Mouse (Mus musculus) adrenal gland, adult 18-20 months (tissue): ENCODE measurements at regions not wholly inside any gene's neighbourhood (a gene's known extent, or its start where the extent isn't known, plus 50 kb on each side); places are given as distances from the start of the nearest gene placed in this dataset.

ENCODE experiments used
- DNase-seq, 2 experiments: peaks; one replicate each; pipeline ENCODE4 v3.0.0; 2021 to 2022; ENCODE audit warnings: low spot score in 2 of 2

GRCm38 (mm10) chr1:76866304-76866968 is 648.5 kb downstream of the Epha4 start:
- DNase-seq: no peak

GRCm38 (mm10) chr1:76873207-76873606 is 641.7 kb downstream of the Epha4 start:
- no peak for DNase-seq

GRCm38 (mm10) chr1:76880111-76880782 is 634.6 kb downstream of the Epha4 start:
- no peak for DNase-seq

GRCm38 (mm10) chr1:76880783-76881145 is 634.1 kb downstream of the Epha4 start:
- no peak for DNase-seq

GRCm38 (mm10) chr1:76896152-76896864 is 618.6 kb downstream of the Epha4 start:
- DNase-seq: no peak

GRCm38 (mm10) chr1:76897431-76897830 is 617.5 kb downstream of the Epha4 start:
- DNase-seq: no peak

DNA sequence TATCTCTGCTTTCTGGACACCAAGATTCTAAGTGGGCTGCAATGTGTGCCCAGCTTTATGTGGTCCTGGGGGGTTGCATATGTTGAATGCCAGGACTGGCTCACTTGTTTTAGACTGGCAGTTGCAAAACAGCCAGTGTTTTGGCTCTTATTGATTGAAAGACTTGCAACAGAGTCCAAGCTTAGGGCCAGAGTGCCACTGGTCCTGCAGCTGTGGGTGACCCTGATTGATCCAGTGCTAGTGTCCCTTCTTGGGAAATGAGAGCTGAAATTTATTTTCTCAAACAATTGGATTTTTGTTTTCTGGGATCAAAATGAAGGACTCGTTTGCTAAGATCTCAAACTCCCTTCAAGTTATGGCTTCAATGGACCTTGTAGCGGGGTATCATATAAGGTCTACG is 603.4 kb downstream of the Epha4 start:
- DNase-seq: no peak

DNA sequence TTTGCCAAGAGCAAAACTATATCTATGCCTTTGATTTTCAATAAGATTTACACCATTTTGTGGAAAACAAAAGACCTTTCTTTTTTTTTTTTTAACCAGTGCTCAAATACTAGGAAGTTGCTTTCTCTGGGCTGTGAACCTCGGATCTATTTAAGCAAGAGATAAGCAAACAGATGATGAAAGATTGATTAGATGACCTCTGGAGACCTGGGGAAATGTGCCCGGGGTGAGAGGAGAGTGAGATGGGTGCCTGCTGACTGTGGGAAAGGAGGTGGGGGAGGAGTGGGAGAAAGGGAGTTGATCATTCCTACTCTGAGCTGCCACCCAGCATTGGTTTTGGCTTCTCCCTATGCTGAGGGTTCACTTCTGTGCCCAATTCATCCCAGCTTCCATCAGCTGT is 595.3 kb downstream of the Epha4 start:
- DNase-seq: no peak

DNA sequence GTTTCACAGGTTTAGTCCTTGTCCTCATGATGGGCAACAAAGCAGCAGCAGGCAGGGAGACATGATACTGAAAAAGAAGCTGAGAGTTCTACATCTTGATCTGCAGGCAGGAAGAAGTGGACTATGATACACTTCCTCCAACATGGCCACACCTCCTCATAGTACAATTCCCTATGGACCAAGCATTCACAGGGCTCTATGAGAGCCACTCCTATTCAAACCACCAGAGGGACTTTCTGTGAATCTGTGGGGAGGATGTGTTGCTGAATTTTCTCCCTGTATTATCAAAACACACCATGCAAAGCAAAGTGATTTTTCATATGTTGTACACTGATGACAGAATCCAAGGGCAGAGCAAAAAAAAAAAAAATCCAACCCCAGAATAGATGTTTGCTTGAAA is 594.3 kb downstream of the Epha4 start:
- no peak for DNase-seq

- no peak for DNase-seq
Observed at GRCm38 (mm10) chr1:76927041-76927440, 587.8 kb downstream of the Epha4 start.

DNA sequence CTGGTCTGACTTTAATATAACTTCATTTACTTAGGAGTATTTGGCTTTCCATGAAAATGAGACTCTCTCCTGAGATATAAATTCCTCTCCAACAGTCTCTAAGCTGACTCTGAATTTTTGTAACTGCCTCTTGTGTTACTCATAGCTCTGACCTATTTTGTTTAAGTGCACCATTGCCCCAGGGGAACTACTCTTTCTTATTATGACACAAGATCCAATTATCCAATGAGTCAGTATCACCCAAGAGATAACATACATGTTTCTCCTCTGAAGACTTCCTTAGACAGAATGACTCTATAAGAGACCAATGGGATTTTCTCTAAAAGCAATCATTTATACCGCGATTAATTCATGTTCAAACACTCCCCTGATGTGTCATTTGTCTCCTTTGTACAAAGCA is 586.9 kb downstream of the Epha4 start:
- no peak for DNase-seq

GRCm38 (mm10) chr1:76933460-76933859 is 581.4 kb downstream of the Epha4 start:
- DNase-seq: no peak

- DNase-seq: peak in 1 of 2 experiments; percentile 5
Observed at GRCm38 (mm10) chr1:76942730-76943129, 572.2 kb downstream of the Epha4 start.

DNA sequence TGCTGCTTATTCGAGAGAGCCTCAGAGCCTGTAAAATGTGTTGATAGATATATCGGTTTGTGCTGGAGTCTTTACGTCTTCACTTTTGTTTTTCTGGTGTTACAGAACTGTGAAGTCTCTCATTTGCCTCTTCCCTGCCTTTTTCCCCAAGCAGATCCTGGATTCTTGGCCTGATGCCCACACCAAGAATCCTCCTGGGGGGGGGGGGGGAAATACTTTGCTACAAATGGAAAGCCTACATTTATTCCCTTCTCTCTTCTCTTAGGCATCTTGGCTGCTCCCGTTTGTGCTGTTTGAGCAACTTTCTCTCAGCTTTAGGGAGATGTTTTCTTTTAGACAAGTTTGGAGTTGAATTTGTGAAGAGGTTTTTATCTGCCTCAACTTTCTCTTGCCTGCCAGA is 570.8 kb downstream of the Epha4 start:
- no peak for DNase-seq

- DNase-seq: peak in 1 of 2 experiments; percentile 19
Observed at GRCm38 (mm10) chr1:76955031-76955430, 559.9 kb downstream of the Epha4 start.

GRCm38 (mm10) chr1:76957411-76957810 is 557.5 kb downstream of the Epha4 start:
- DNase-seq: no peak

DNA sequence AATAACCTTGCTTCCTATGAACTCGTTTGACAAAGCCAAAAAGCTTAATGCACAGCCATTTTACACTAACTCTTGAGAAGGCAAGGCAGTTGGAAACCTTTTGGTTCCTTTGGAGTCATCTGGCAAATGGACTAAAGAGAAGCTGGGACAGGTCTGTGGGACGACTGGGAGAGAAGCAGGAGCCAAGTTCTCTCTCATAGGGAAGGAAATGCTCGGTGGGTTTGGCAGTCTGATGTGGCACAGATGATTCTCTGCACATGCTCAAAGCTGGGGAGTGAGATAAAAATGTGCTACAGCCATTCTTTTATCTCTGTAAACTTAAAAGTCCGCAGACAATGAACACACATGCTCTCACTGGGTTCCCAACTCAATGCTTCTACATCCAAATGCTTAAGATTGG is 556.2 kb downstream of the Epha4 start:
- DNase-seq: no peak

- no peak for DNase-seq
Observed at GRCm38 (mm10) chr1:76972454-76972853, 542.4 kb downstream of the Epha4 start.

- no peak for DNase-seq
Observed at GRCm38 (mm10) chr1:76975077-76975945, 539.6 kb downstream of the Epha4 start.

DNA sequence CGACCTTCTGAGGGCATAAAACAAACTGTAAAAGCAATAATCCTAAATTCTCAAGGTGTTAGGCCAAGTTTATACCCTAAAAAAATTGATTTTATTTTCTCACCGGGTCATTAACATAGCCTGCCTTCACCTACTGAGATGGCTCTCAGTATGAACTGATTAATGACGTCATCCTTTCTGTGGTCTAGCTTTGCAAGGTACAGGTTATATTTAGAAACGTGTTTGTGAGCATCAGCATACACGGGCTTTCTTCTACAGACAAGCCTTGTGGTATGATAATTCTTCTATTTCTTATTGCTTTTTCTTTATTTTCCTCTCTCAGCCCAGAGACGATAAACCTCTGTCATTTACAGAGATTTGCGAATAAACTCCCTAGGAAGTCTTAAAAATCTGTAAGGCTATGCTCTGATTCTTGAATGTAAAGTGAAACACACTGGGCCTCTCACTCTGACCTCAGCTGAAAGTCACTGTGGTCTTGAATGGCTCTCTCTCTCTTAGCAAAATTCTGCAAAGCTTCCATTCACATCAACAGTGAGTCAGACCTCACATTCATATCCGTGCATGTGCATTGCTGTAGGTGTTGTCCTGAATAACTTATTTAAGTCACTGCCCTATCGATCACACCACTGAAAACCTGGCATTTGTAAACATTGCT is 534.3 kb downstream of the Epha4 start:
- no peak for DNase-seq

- DNase-seq: no peak
Observed at GRCm38 (mm10) chr1:76993776-76994175, 521.1 kb downstream of the Epha4 start.
